Mouse (Mus musculus): ENCODE data around the gene Coq10b.

Gene Coq10b

GRCm38 (mm10) chr1:55109066-55109766 lies 56.6 kb downstream of the Coq10b start:
- no peak for DNase-seq

Data from kidney, adult 11 months (tissue).